Mouse (Mus musculus) lung, postnatal 25 days (tissue): ENCODE data around the gene Uxt.

ENCODE experiments used
- DNase-seq: peaks from one replicate; pipeline ENCODE4 v3.0.0; 2022; ENCODE audit warnings: low spot score

Uxt gene

GRCm38 (mm10) chrX:20961477-20962378 is at the start of gene Uxt:
TSS of gene Uxt (minus strand) at chrX:20962017.
- peak; percentile 88 for DNase-seq

- no peak for DNase-seq
Observed at GRCm38 (mm10) chrX:20980901-20981300, 19.1 kb upstream of the Uxt start.

- peak; percentile 89 for DNase-seq
Observed at GRCm38 (mm10) chrX:20950191-20950880, 11.5 kb downstream of the Uxt start, which contains the start of gene Elk1. TSS of gene Elk1 (minus strand) at chrX:20950608.

GRCm38 (mm10) chrX:20946055-20946454 is 15.8 kb downstream of the Uxt start:
- DNase-seq = peak; percentile 44

- DNase-seq = peak; percentile 36
Observed at GRCm38 (mm10) chrX:20931963-20932362, 29.9 kb downstream of the Uxt start.

GRCm38 (mm10) chrX:20931364-20931763 is 30.5 kb downstream of the Uxt start, which contains the start of gene Cfp:
TSS of gene Cfp (minus strand) at chrX:20931555.
- DNase-seq = peak; percentile 7

- no peak for DNase-seq
Observed at GRCm38 (mm10) chrX:20929859-20930258, 32.0 kb downstream of the Uxt start.

- DNase-seq = no peak
Observed at GRCm38 (mm10) chrX:20924976-20925375, 36.8 kb downstream of the Uxt start.

GRCm38 (mm10) chrX:20923506-20923905 is 38.3 kb downstream of the Uxt start:
- no peak for DNase-seq

GRCm38 (mm10) chrX:20921366-20921765 is 40.5 kb downstream of the Uxt start:
- no peak for DNase-seq

GRCm38 (mm10) chrX:20920844-20921364 is 40.9 kb downstream of the Uxt start, which contains the start of gene Syn1:
TSS of gene Syn1 (minus strand) at chrX:20921004.
- peak; percentile 77 for DNase-seq

GRCm38 (mm10) chrX:20920249-20920843 is 41.5 kb downstream of the Uxt start:
- DNase-seq = no peak

GRCm38 (mm10) chrX:20915075-20915474 is 46.7 kb downstream of the Uxt start:
- DNase-seq = no peak

GRCm38 (mm10) chrX:20913726-20914125 is 48.1 kb downstream of the Uxt start:
- DNase-seq = no peak

GRCm38 (mm10) chrX:20910074-20910473 is 51.7 kb downstream of the Uxt start:
- no peak for DNase-seq
